Mouse (Mus musculus) adrenal gland, adult (tissue): ENCODE data around the gene Sin3a.

Experiments used
- DNase-seq, 2 experiments: peaks; one replicate each; pipeline ENCODE4 v3.0.0; 2022 to 2023; ENCODE audit warnings: low spot score in 1 of 2; ENCODE audit not compliant: inconsistent age in 2 of 2

Gene Sin3a

DNA sequence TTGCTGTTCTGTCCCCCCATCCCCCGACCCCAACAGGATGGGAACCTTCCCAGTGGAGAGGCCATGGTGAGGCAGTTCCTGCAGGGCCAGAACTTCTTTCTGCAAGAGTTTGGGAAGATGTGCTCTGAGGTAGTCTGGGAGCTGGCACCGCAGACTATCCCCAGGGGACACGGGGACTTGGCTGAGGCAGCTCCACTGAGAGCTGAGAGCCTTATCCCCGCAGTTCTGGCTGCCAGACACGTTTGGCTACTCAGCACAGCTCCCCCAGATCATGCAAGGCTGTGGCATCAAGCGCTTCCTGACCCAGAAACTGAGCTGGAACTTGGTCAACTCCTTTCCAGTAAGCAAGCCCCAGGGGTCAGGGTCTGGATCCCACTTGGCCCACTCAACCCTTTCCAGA lies 65.4 kb downstream of the Sin3a start:
- peak in 1 of 2 experiments; percentile 27 for DNase-seq

- no peak for DNase-seq
Observed at GRCm38 (mm10) chr9:57137777-57138176, 65.9 kb downstream of the Sin3a start.

GRCm38 (mm10) chr9:57138507-57138906 lies 66.7 kb downstream of the Sin3a start:
- no peak for DNase-seq

- no peak for DNase-seq
Observed at GRCm38 (mm10) chr9:57139110-57139509, 67.3 kb downstream of the Sin3a start.

DNA sequence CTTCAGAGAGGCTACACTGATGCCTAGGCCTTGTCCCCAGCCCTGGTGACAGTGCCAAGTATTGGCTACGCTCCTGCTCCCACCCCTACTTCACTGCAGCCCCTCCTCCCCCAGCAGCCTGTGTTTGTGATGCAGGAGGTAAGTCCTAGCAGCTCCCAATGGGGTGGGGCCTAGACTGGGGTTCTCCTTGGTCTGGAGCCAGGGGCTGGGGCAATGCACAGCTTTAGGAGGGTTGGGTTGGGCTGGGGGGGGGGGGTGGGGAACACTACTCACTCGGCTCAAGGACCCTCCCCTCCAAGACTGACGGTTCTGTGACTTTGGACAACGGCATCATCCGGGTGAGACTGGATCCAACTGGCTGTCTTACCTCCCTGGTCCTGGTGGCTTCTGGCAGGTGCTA lies 67.7 kb downstream of the Sin3a start:
- DNase-seq, result no peak

- DNase-seq, result peak in 1 of 2 experiments; percentile 18
Observed at GRCm38 (mm10) chr9:57141417-57142353, 69.8 kb downstream of the Sin3a start.

DNA sequence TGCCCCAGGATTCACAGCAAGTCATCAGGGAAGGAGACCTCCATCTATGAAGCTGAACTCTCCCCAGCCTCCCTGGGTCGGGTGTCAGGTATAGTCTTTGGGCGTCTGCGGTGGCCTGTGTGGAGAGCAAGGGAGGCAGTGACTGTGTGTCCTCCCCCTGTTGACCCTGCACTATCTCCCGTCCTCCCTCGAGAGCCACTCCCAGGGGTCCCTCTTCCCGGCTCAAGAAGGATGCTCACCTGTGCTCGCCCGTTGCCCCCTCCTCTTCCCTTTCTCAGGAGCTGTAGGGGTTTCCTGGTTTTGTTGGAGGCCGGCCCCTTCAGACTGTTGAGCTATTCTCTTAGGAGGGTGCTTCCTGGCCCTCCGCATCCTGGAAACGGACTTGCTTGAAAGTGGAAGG lies 71.4 kb downstream of the Sin3a start:
- DNase-seq, result peak in 1 of 2 experiments; percentile 27

DNA sequence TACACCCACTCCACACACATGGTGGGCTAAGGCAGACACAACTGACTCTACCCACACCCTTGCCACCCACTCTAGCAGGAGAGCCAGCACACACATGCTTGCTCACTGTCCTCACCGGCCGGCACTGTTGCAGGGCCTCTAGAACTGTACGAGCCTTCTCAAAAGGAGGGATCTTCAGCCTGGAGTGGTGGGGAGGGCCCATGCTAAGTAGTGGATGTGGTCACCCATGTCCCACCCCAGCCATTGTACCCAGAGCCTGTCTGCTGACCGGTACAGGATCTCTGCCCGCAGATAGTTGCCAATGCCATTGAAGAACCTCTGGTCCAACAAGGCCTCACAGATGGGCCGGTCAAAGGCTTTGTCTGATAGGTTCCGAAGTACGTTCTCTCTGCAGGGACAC lies 73.0 kb downstream of the Sin3a start:
- DNase-seq, result no peak

DNA sequence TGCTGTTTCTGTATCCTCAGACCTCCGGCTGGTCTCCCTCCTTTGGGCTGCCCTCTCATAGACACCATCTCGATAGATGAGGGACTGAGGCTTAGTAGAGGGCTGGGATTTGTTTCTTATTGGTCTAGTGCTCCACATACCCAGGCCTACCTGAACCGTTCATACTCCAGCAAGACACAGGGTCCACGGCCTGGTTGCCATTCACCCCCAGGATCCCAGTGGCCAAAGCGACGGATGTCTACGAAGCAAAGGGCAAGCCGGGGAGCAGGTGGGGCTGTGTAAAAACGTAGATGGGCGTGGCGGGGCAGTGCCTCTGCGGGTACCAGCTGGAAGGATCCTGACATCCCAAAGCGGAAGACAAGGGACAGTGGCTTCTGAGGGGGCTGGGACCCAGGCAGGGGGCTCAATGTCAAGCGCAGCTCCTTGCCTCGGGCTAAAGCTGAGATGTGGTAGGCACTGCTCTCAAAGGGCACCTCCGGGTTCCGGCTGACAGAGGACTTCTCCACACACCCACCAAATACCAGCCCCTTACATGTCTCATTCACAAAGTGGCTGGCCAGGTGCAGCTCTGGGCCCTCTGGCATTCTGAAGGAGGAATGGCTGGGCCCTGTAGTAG lies 74.7 kb downstream of the Sin3a start:
- DNase-seq, result peak in 1 of 2 experiments; percentile 40

DNA sequence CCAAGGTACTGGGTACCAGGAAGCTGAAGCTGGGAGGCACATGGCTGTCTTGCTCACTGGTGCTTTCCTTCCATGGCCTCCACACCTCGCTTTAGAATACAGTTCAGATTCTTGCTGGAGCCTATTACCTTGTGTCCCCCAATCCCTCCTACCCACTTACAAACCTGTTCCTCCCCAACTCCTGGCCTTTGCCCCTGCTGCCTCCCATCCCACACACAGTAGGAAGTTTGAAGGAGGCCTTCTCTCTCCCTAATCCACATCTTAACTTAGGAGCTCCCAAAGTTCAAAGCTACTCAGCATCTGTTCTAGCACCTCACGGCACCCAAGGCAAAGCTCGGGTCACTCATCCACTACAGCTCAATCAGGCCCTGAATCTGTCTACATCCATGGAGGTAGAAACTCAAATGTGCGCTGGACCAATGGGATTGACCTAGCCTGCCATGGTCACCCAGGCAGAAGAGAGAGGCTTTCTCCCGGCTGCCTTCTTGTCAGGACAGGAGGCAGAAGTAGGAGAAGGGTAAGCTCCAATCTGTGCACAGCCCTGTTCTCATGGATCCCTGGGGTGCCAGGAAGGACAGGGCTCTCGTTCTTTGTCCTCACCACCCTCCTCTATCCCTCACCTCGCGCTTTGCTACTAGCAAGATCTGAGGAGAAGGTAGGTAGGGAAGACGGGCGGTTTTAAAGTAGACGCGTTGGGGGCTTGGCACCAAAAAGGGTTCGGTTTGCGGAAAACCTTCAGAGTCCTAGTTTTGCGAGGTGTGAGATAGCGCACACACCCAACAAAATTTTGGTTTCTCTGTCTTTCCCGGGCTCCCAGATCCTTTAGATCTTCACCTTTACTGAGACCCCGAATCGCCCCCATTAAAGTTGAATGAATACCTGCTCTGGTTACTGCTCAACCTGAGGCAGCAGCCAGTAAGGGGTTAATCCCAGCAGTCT lies 75.6 kb downstream of the Sin3a start:
- peak; percentile 48 to 77 for DNase-seq

DNA sequence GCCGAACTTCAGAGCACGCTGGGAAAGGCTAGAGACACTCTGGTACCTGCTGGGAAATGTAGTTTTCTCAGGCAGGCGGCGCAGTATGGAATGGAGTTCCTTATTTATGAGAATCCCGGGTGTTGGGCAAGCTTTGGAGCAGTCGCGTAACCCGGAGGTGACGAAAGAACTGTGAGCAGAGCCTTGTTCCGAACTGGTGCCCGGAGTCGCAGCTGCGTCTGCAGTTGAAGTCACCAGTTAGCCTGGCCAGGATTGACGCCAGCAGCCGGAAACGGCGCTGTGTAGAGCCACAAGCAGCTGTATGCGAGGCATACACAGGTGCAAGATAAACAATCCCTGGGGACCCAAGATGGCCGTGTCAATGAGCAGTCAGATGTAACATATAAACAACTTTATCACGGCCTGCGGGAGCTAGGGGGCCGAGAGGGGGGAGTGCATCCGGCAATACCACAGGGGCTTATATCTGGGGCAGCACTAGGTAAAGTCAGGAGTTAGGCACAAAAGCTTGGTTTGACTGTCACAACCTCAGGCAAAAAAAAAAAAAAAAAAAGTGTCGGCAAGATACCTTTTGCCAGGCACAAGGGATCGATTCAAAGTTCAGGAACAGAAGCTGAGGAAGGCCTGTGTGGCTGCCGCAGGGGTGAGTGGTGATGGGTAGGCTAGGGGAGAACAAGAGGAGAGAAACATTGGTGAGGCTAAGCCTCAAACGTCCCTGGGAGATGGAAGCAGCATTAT lies 76.5 kb downstream of the Sin3a start, which contains the start of gene Neil1:
Gene Neil1 (minus strand): TSS at position 162 of the 735 bp plus-strand sequence.
- DNase-seq, result peak; percentile 90 to 97

DNA sequence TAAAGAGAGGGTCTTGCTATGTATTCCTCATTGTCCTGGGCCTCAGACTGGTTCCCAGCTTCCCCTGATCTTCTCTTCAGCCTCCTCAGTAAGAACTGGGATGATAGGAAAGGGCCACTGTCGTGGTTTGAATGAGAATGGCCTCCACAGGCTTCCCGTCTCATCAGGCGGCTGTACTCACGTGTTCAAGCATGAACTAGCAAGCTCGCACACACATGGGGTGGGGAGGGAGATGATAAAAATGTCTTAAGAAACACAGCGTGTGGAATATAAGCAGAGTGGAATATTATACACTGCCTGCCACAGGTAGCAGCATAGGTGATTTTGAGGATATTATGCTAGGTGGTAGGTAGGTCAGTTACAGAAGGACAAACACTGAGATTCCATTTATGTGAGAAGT lies 77.2 kb downstream of the Sin3a start:
- DNase-seq, result peak in 1 of 2 experiments; percentile 34

DNA sequence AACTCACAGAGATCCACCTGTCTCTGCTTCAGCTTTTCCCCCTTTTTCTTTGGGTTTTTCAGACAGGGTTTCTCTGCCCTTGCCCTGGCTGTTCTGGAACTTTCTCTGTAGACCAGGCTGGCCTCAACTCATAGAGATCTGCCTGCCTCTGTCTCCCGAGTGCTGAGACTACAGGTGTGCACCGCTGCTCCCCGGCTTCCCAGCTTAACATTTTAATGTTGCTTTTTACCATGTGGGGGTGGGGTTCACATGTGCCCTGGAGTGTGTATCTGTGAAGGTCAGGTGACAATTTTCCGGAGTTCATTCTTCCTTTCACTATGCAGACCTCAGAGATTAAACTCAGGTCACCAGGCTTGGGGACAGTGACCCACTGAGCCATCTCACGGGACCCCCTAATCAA lies 78.4 kb downstream of the Sin3a start:
- DNase-seq, result peak in 1 of 2 experiments; percentile 16

DNA sequence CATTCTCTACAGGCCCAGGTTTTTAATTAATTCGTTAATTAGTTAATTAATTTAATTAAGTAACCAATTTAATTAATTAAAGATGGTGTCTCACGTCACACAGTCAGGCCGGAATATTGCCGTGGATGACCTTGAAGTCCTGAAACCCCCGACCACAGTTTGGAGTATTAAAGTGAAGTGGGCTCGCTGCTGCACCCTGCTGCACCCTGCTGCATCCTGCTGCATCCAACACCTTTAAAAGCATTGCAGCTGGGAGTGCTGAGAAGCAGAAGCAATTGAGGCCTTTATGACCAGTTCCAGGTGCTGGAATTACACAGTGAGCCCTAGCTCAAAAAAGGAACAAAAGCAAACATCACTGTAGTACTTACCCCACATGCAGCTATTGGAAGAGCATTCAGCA lies 80.5 kb downstream of the Sin3a start:
- DNase-seq, result no peak

GRCm38 (mm10) chr9:57156383-57156782 lies 84.5 kb downstream of the Sin3a start:
- no peak for DNase-seq

- peak in 1 of 2 experiments; percentile 19 for DNase-seq
Observed at GRCm38 (mm10) chr9:57156823-57157222, 85.0 kb downstream of the Sin3a start.

DNA sequence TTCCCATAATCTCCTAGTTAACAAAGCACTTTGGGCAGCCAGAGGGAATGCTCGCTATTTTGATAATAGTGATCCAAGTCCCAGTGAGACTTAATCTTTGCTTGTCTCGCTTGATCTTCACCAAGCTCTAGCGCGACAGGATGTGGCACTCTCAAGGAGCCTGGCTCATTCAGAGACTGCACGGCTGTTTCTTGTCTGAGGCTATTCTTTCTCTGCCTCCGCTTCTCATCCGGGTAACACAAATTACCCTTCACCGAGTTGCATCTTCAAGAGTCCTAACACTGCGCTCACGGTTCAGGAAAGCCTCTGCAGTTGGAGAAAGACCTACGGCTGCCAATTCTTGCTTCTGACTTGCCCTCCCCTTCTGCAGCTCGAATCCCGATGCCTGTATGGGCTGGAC lies 85.7 kb downstream of the Sin3a start:
- peak in 1 of 2 experiments; percentile 19 for DNase-seq

- peak; percentile 92 to 97 for DNase-seq
Observed at GRCm38 (mm10) chr9:57158013-57158470, 86.2 kb downstream of the Sin3a start, which contains the start of gene Commd4. Gene Commd4, minus strand, starts transcription at chr9:57158331.

GRCm38 (mm10) chr9:57158506-57158905 lies 86.7 kb downstream of the Sin3a start:
- DNase-seq, result no peak

GRCm38 (mm10) chr9:57162496-57162895 lies 90.7 kb downstream of the Sin3a start:
- peak; percentile 13 to 51 for DNase-seq
